Mouse (Mus musculus): ENCODE data around the gene Sdc4. TPM values are rescaled to one million over a fixed set of nuclear protein-coding genes. Genes with fewer than 3 reads are reported as not detected.
A peak's percentile ranks its signal among the peaks of the same experiment; 100 is the strongest.

Gene Sdc4
- total and polyA plus RNA-seq, 3 experiments: 14.7 to 26.0 (median 20.2) TPM

DNA sequence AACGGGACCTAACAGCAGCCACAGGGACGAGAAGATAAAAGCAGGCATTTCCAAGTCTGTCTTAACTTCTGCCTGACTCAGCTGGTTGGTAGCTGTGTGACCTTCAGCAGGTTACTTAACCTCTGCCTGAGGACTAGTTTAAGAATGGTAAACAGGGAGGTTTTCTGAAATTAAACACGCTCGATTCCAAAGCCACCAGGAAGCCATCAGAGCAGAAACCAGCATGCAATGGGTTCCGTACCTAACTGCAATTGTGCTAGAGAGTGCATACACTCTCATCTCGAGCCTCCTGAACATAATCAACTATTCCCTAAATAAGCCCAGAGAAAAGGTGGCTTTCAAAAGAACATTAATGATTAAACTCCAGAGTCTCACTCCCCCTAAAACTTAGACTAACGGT is 2.0 kb downstream of the Sdc4 start:
- no peaks in the 10 kb centered on the region for H3K79me2 ChIP-seq (replicated peaks; ENCODE audit: control insufficient read depth, insufficient read depth, low read length)
- H3K9ac ChIP-seq (ENCODE audit: low read depth, low read length): no peak overlapping the region; the same call in 1 of the 2 replicates
- TF ChIP-seq CTCF (IDR thresholded peaks at IDR 0.05): no peak
- no peak for TF ChIP-seq POLR2A (IDR thresholded peaks at IDR 0.05; ENCODE audit: insufficient read depth, low read depth, low read length)
- TF ChIP-seq EP300 (IDR thresholded peaks at IDR 0.05; ENCODE audit: insufficient read depth, low read depth, low read length): no peak
- H3K27me3 ChIP-seq (ENCODE audit: control insufficient read depth, insufficient read depth, low read length): no peaks in the 10 kb centered on the region
- WGBS: 67% methylated on average over 7 of the region's 7 CpGs
- peaks cover 4% of the 10 kb centered on the region; the same call in 1 of the 2 replicates for H3K4me1 ChIP-seq (ENCODE audit: control insufficient read depth, insufficient read depth, low read length)
- peak overlapping the region; percentile 58 for H3K4me3 ChIP-seq
- H3K36me3 ChIP-seq (ENCODE audit: control insufficient read depth, insufficient read depth, low read length): no peaks in the 10 kb centered on the region
- DNase-seq: no peak
- intact Hi-C loops (cut with DNase I): no loop called here
- peak overlapping the region; percentile 78; the same call in 1 of the 2 replicates for H3K27ac ChIP-seq

- Histone ChIP-seq H3K4me1 (ENCODE audit: control insufficient read depth, insufficient read depth, low read length) (peaks cover 4% of the 10 kb centered on the region; the same call in 1 of the 2 replicates), H3K27me3 (ENCODE audit: control insufficient read depth, insufficient read depth, low read length) (no peaks in the 10 kb centered on the region), H3K36me3 (ENCODE audit: control insufficient read depth, insufficient read depth, low read length) (no peaks in the 10 kb centered on the region), H3K79me2 (replicated peaks; ENCODE audit: control insufficient read depth, insufficient read depth, low read length) (no peaks in the 10 kb centered on the region), H3K27ac (no peak overlapping the region), H3K9ac (ENCODE audit: low read depth, low read length) (no peak overlapping the region), H3K4me3 (no peak overlapping the region)
- 65% methylated on average over 8 of the region's 8 CpGs for WGBS
- TF ChIP-seq CTCF (IDR thresholded peaks at IDR 0.05): no peak
- no peak for TF ChIP-seq POLR2A (IDR thresholded peaks at IDR 0.05; ENCODE audit: insufficient read depth, low read depth, low read length)
- no peak for TF ChIP-seq EP300 (IDR thresholded peaks at IDR 0.05; ENCODE audit: insufficient read depth, low read depth, low read length)
- intact Hi-C loops (cut with DNase I): no loop called here
- DNase-seq: peak in 1 of 2 experiments; percentile 57
Measured at GRCm38 (mm10) chr2:164441155-164441554, 2.5 kb downstream of the Sdc4 start.

DNA sequence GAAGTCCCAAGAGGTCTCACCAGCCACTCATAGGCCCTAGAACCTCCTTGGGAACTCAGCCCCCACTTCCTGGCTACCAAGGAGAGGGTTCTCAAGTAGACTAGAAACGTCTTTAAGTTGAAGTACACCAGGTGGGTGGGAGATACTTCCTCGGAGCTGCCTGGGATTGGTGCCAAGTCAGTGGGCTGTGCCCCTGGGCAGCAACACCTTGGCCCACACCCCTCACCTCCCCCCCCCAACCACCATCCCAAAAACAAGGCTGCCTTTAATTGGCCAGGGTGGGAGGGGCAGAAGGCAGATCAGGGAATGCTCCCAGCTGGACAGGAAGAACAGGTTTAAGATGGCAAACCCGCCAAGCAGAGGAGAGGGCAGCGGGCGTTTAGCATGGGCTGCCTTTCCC is 3.4 kb downstream of the Sdc4 start:
- no peak for TF ChIP-seq EP300 (IDR thresholded peaks at IDR 0.05; ENCODE audit: insufficient read depth, low read depth, low read length)
- Histone ChIP-seq H3K4me1 (ENCODE audit: control insufficient read depth, insufficient read depth, low read length) (peaks cover 7% of the 10 kb centered on the region), H3K36me3 (ENCODE audit: control insufficient read depth, insufficient read depth, low read length) (no peaks in the 10 kb centered on the region), H3K27me3 (ENCODE audit: control insufficient read depth, insufficient read depth, low read length) (no peaks in the 10 kb centered on the region), H3K9ac (ENCODE audit: low read depth, low read length) (no peak overlapping the region), H3K4me3 (no peak overlapping the region), H3K27ac (no peak overlapping the region), H3K79me2 (replicated peaks; ENCODE audit: control insufficient read depth, insufficient read depth, low read length) (no peaks in the 10 kb centered on the region)
- DNase-seq: no peak
- intact Hi-C loops (cut with DNase I): no loop called here
- 75% methylated on average over 5 of the region's 5 CpGs for WGBS

GRCm38 (mm10) chr2:164439001-164439421 is 4.7 kb downstream of the Sdc4 start:
- no peaks in the 10 kb centered on the region for H3K36me3 ChIP-seq (ENCODE audit: control insufficient read depth, insufficient read depth, low read length)

DNA sequence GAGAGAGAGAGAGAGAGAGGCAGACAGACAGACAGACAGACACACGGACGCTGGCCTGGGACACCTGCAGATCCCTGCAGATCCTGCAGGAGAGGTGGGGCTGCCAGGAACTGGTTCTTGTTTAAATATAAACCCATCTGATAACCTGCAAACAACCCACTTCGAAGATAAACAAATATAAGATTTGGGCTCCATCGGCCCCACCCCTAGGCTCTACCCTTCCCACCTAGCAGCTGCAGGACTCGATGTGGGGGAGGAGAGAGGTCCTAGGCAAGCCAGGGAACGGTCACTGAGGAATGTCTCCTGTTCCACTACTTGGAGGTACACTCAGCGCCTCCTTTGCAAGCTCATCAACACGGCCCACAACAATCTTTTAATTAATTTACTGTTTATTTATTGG is 5.4 kb downstream of the Sdc4 start:
- DNase-seq: no peak
- H3K79me2 ChIP-seq (replicated peaks; ENCODE audit: control insufficient read depth, insufficient read depth, low read length): no peaks in the 10 kb centered on the region
- TF ChIP-seq EP300 (IDR thresholded peaks at IDR 0.05; ENCODE audit: insufficient read depth, low read depth, low read length): no peak
- TF ChIP-seq CTCF (IDR thresholded peaks at IDR 0.05): no peak
- TF ChIP-seq POLR2A (IDR thresholded peaks at IDR 0.05; ENCODE audit: insufficient read depth, low read depth, low read length): no peak
- no peak overlapping the region for H3K27ac ChIP-seq
- H3K9ac ChIP-seq (ENCODE audit: low read depth, low read length): no peak overlapping the region
- intact Hi-C loops (cut with DNase I): no loop called here
- no peaks in the 10 kb centered on the region for H3K27me3 ChIP-seq (ENCODE audit: control insufficient read depth, insufficient read depth, low read length)
- no peak overlapping the region for H3K4me3 ChIP-seq
- 65% methylated on average over 8 of the region's 8 CpGs for WGBS
- H3K4me1 ChIP-seq (ENCODE audit: control insufficient read depth, insufficient read depth, low read length): peaks cover 7% of the 10 kb centered on the region
- no peaks in the 10 kb centered on the region for H3K36me3 ChIP-seq (ENCODE audit: control insufficient read depth, insufficient read depth, low read length)

More at GRCm38 (mm10) chr2:164439001-164439421, 4.7 kb downstream of the Sdc4 start:
- DNase-seq: peak in 1 of 2 experiments; percentile 37
- intact Hi-C loops (cut with DNase I): no loop called here
- H3K27me3 ChIP-seq (ENCODE audit: control insufficient read depth, insufficient read depth, low read length): no peaks in the 10 kb centered on the region
- H3K9ac ChIP-seq (ENCODE audit: low read depth, low read length): no peak overlapping the region
- 51% methylated on average over 3 of the region's 3 CpGs for WGBS
- no peak overlapping the region for H3K27ac ChIP-seq
- TF ChIP-seq CTCF (IDR thresholded peaks at IDR 0.05): no peak
- no peak for TF ChIP-seq EP300 (IDR thresholded peaks at IDR 0.05; ENCODE audit: insufficient read depth, low read depth, low read length)
- no peak for TF ChIP-seq POLR2A (IDR thresholded peaks at IDR 0.05; ENCODE audit: insufficient read depth, low read depth, low read length)
- H3K79me2 ChIP-seq (replicated peaks; ENCODE audit: control insufficient read depth, insufficient read depth, low read length): no peaks in the 10 kb centered on the region
- no peak overlapping the region for H3K4me3 ChIP-seq
- peaks cover 7% of the 10 kb centered on the region for H3K4me1 ChIP-seq (ENCODE audit: control insufficient read depth, insufficient read depth, low read length)

DNA sequence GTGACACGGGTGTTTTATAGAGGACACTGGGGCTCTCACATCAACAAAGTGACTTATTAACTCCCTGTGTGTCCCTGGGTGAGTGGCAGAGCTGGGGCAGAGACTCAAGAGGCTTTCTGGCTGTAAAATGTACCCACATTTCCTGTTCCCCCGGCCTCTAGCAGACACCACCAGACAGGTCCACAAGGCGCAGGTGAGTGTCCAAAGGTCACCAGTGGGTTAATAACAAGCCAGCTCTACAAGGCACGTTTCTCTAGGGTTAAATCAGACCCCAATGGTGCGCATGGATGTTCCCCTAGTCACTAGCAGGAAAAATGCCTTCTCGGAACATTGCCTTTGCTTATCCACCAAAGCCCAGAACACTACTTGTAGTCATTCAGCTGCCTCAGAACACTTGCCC is 6.0 kb downstream of the Sdc4 start:
- Histone ChIP-seq H3K27me3 (ENCODE audit: control insufficient read depth, insufficient read depth, low read length) (no peaks in the 10 kb centered on the region), H3K27ac (no peak overlapping the region), H3K79me2 (replicated peaks; ENCODE audit: control insufficient read depth, insufficient read depth, low read length) (no peaks in the 10 kb centered on the region), H3K4me1 (ENCODE audit: control insufficient read depth, insufficient read depth, low read length) (peaks cover 8% of the 10 kb centered on the region), H3K9ac (ENCODE audit: low read depth, low read length) (no peak overlapping the region), H3K4me3 (no peak overlapping the region), H3K36me3 (ENCODE audit: control insufficient read depth, insufficient read depth, low read length) (no peaks in the 10 kb centered on the region)
- no peak for DNase-seq
- no peak for TF ChIP-seq EP300 (IDR thresholded peaks at IDR 0.05; ENCODE audit: insufficient read depth, low read depth, low read length)
- intact Hi-C loops (cut with DNase I): no loop called here
- WGBS: 81% methylated on average over 6 of the region's 6 CpGs

All from heart, adult 2 months (tissue).